Mouse (Mus musculus): ENCODE measurements around the gene Ablim1. TPM values are rescaled to one million over a fixed set of nuclear protein-coding genes. Genes with fewer than 3 reads are reported as not detected.

The Ablim1 gene
- polyA plus RNA-seq, 1 experiment: 12.2 TPM

DNA sequence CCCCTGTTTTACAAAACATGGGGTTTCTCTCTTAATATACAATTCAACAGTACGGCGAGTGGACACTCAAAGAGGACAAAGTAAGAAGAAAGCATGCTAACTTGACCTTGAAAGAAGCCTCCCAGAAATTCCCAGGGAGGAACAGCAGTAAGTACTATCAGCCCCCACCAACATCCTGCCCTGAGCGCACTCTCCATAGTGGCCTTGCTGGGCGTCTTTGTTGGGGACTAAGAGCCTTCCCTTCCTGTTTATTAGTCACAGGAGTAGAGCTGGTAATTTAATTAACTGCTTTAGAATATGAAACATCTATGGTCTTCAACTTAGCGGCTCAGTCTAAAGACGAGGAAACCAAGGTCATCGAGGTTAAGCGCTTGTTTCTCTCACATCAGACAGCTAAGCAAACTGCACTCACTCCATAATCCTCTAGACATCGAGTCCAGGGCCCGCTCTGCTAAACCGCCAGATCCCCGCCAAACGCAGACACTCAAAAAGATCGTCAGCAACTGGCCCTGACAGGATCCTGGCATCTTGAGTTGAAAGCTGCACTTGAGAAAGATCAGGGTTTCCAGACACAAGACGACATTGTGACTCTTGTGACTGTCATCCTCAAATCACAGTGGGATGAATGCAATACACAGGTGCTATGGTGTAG, 50.3 kb downstream of the Ablim1 start:
- no peak for TF ChIP-seq CTCF (IDR thresholded peaks at IDR 0.05; ENCODE audit: low read depth, low read length)
- H3K27me3 ChIP-seq (ENCODE audit: control insufficient read depth, insufficient read depth, low read length, poor library complexity, severe bottlenecking): no peaks in the 10 kb centered on the region; the same call in 1 of the 2 replicates
- H3K9me3 ChIP-seq (replicated peaks; ENCODE audit: control insufficient read depth, insufficient read depth, low read length, poor library complexity, severe bottlenecking): no peaks in the 10 kb centered on the region
- no peak overlapping the region for H3K9ac ChIP-seq (ENCODE audit: low read depth, poor library complexity, severe bottlenecking)
- H3K4me1 ChIP-seq (ENCODE audit: control insufficient read depth, insufficient read depth, low read length): peaks cover 2% of the 10 kb centered on the region
- H3K4me3 ChIP-seq (ENCODE audit: low read depth, low read length): no peak overlapping the region
- H3K27ac ChIP-seq (ENCODE audit: insufficient read depth, low read length): no peak overlapping the region
- no peaks in the 10 kb centered on the region for H3K36me3 ChIP-seq (ENCODE audit: control insufficient read depth, insufficient read depth, low read length, poor library complexity, severe bottlenecking)

DNA sequence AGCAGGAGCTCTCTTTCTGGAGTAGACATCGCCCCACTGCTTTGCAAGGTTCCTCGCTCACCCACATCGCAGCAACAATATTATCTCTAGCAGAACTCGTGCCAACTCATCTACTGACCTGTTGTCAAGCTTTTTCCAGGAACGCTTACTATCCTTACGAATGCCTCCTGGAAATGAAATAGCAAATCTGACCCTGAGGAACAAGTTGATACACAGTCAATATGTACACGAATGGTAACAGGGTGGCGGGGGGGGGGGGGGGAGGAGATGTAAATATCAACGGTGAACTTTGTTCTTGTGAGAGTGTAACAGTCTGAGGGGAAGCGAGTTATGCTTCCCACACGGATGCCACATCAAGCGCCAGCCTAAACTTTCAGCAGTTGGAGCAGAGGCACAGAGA, 56.9 kb downstream of the Ablim1 start:
- no peak overlapping the region for H3K9ac ChIP-seq (ENCODE audit: low read depth, poor library complexity, severe bottlenecking)
- TF ChIP-seq EP300 (IDR thresholded peaks at IDR 0.05; ENCODE audit: insufficient read depth, low read depth, low read length): no peak
- no peak for TF ChIP-seq POLR2A (IDR thresholded peaks at IDR 0.05; ENCODE audit: insufficient read depth, low read length)
- no peak for TF ChIP-seq CTCF (IDR thresholded peaks at IDR 0.05; ENCODE audit: low read depth, low read length)

DNA sequence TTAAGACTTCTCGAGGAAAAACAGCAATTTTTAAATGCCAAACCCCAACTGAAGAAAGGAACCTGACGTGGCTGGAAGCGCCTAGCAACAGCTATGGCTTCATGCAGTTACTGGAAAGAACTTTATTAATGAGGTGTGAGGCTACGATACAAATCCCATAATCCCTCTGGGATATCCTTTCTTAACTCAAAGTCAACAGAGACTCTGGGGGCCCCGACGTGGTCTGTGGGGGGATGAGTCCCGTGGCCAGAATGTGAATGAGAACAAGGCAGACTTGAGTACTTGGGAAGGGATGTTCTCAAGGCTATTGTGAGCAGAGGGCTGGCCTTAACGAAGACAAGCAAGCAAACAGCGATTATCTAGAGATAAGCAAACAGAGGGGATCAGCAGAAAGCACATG, 58.1 kb downstream of the Ablim1 start:
- TF ChIP-seq EP300 (IDR thresholded peaks at IDR 0.05; ENCODE audit: insufficient read depth, low read depth, low read length): no peak
- no peak for TF ChIP-seq CTCF (IDR thresholded peaks at IDR 0.05; ENCODE audit: low read depth, low read length)
- no peak for TF ChIP-seq POLR2A (IDR thresholded peaks at IDR 0.05; ENCODE audit: insufficient read depth, low read length)
- no peaks in the 10 kb centered on the region; the same call in none of the 2 replicates for H3K27me3 ChIP-seq (ENCODE audit: control insufficient read depth, insufficient read depth, low read length, poor library complexity, severe bottlenecking)
- H3K27ac ChIP-seq (ENCODE audit: insufficient read depth, low read length): no peak overlapping the region
- no peaks in the 10 kb centered on the region for H3K9me3 ChIP-seq (replicated peaks; ENCODE audit: control insufficient read depth, insufficient read depth, low read length, poor library complexity, severe bottlenecking)
- H3K4me3 ChIP-seq (ENCODE audit: low read depth, low read length): no peak overlapping the region
- H3K36me3 ChIP-seq (ENCODE audit: control insufficient read depth, insufficient read depth, low read length, poor library complexity, severe bottlenecking): no peaks in the 10 kb centered on the region
- no peaks in the 10 kb centered on the region for H3K4me1 ChIP-seq (ENCODE audit: control insufficient read depth, insufficient read depth, low read length)
- H3K9ac ChIP-seq (ENCODE audit: low read depth, poor library complexity, severe bottlenecking): no peak overlapping the region

More for the DNA sequence above, 56.9 kb downstream of the Ablim1 start:
- Histone ChIP-seq H3K36me3 (ENCODE audit: control insufficient read depth, insufficient read depth, low read length, poor library complexity, severe bottlenecking) (no peaks in the 10 kb centered on the region), H3K4me1 (ENCODE audit: control insufficient read depth, insufficient read depth, low read length) (no peaks in the 10 kb centered on the region), H3K27ac (ENCODE audit: insufficient read depth, low read length) (no peak overlapping the region), H3K4me3 (ENCODE audit: low read depth, low read length) (no peak overlapping the region), H3K27me3 (ENCODE audit: control insufficient read depth, insufficient read depth, low read length, poor library complexity, severe bottlenecking) (no peaks in the 10 kb centered on the region; the same call in none of the 2 replicates), H3K9me3 (replicated peaks; ENCODE audit: control insufficient read depth, insufficient read depth, low read length, poor library complexity, severe bottlenecking) (no peaks in the 10 kb centered on the region)

DNA sequence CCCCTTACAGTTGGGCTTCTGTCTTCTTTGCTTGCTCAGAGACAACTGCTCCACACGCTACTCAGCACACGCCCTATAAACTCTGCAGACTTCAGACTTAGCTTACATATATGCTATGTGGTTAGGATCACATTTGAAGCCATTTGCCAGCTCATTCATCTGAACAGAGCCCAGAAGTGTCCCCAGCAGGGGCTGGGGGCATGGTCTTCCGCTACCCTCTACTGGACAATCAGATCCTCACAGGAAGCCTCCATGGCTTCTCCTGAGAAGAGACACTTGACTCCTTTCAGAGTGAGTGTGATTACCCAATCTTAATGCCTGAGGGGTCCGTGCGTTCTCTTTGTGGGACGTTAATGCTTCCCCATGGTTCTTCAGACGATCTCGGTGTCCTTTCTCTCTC, 59.6 kb downstream of the Ablim1 start:
- Histone ChIP-seq H3K4me3 (ENCODE audit: low read depth, low read length) (no peak overlapping the region), H3K9me3 (replicated peaks; ENCODE audit: control insufficient read depth, insufficient read depth, low read length, poor library complexity, severe bottlenecking) (no peaks in the 10 kb centered on the region), H3K9ac (ENCODE audit: low read depth, poor library complexity, severe bottlenecking) (no peak overlapping the region), H3K27ac (ENCODE audit: insufficient read depth, low read length) (no peak overlapping the region), H3K36me3 (ENCODE audit: control insufficient read depth, insufficient read depth, low read length, poor library complexity, severe bottlenecking) (no peaks in the 10 kb centered on the region), H3K27me3 (ENCODE audit: control insufficient read depth, insufficient read depth, low read length, poor library complexity, severe bottlenecking) (no peaks in the 10 kb centered on the region; the same call in none of the 2 replicates), H3K4me1 (ENCODE audit: control insufficient read depth, insufficient read depth, low read length) (no peaks in the 10 kb centered on the region)
- TF ChIP-seq POLR2A (IDR thresholded peaks at IDR 0.05; ENCODE audit: insufficient read depth, low read length): no peak
- peak; percentile 30 for TF ChIP-seq CTCF (IDR thresholded peaks at IDR 0.05; ENCODE audit: low read depth, low read length)
- TF ChIP-seq EP300 (IDR thresholded peaks at IDR 0.05; ENCODE audit: insufficient read depth, low read depth, low read length): no peak

DNA sequence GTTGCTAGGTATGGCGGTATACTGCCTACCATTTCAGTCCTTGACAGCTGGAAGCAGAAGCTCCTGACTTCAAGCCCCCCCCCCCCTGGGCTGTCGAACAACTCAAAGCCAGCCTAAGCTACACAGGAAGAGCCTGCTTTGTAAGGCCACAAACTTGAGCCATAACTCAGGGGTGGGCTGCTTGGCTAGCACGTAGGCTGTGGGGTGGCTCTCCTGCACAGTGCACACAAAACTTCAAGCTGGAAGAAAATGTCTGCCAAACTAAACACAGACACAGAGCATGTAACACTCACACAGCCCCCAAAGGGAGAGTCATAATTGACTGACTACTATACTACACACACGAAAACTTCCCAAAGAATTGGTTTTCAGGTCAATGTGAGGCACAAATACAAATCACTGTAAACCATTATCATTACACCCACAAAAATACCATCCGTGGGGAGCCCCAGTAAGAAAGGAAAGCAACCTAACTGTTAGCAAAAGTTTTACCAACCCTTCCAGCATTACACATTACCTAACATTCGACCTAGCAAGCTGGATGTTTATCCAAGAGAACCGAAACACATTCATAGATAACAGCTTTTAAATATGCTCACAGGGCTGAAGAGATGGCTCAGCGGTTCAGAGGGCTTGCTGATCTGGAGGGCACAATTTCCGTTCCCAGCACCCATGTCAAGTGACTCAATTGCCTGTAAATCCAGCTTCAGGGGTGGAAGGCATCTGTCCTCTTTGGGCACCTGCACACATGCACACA, 61.8 kb downstream of the Ablim1 start:
- no peak overlapping the region for H3K9ac ChIP-seq (ENCODE audit: low read depth, poor library complexity, severe bottlenecking)
- H3K4me1 ChIP-seq (ENCODE audit: control insufficient read depth, insufficient read depth, low read length): no peaks in the 10 kb centered on the region
- H3K36me3 ChIP-seq (ENCODE audit: control insufficient read depth, insufficient read depth, low read length, poor library complexity, severe bottlenecking): no peaks in the 10 kb centered on the region
- TF ChIP-seq CTCF (IDR thresholded peaks at IDR 0.05; ENCODE audit: low read depth, low read length): no peak
- TF ChIP-seq POLR2A (IDR thresholded peaks at IDR 0.05; ENCODE audit: insufficient read depth, low read length): no peak
- no peak for TF ChIP-seq EP300 (IDR thresholded peaks at IDR 0.05; ENCODE audit: insufficient read depth, low read depth, low read length)
- H3K27me3 ChIP-seq (ENCODE audit: control insufficient read depth, insufficient read depth, low read length, poor library complexity, severe bottlenecking): no peaks in the 10 kb centered on the region; the same call in none of the 2 replicates
- no peak overlapping the region for H3K27ac ChIP-seq (ENCODE audit: insufficient read depth, low read length)
- H3K4me3 ChIP-seq (ENCODE audit: low read depth, low read length): no peak overlapping the region
- no peaks in the 10 kb centered on the region for H3K9me3 ChIP-seq (replicated peaks; ENCODE audit: control insufficient read depth, insufficient read depth, low read length, poor library complexity, severe bottlenecking)

DNA sequence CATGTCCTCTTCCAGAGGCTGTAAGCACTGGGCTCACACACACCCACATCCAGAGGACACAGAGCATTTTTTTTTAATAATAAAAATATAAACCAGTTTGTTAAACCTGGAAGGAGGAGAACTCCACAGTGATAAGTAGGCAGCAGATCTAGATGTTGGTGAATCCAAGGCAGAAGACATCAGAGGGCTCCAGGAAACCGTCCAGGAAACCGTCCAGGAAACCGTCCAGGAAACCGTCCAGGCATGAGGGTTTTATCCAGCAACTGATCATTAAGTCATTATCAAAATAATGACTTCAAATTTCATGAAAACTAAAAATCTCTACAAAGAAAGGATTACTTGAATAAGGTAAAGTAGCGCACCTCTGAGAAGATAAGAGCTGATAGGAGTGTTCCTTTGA, 65.9 kb downstream of the Ablim1 start:
- Histone ChIP-seq H3K9me3 (replicated peaks; ENCODE audit: control insufficient read depth, insufficient read depth, low read length, poor library complexity, severe bottlenecking) (no peaks in the 10 kb centered on the region), H3K36me3 (ENCODE audit: control insufficient read depth, insufficient read depth, low read length, poor library complexity, severe bottlenecking) (no peaks in the 10 kb centered on the region), H3K4me3 (ENCODE audit: low read depth, low read length) (no peak overlapping the region), H3K27ac (ENCODE audit: insufficient read depth, low read length) (no peak overlapping the region), H3K4me1 (ENCODE audit: control insufficient read depth, insufficient read depth, low read length) (no peaks in the 10 kb centered on the region), H3K9ac (ENCODE audit: low read depth, poor library complexity, severe bottlenecking) (no peak overlapping the region), H3K27me3 (ENCODE audit: control insufficient read depth, insufficient read depth, low read length, poor library complexity, severe bottlenecking) (no peaks in the 10 kb centered on the region)
- TF ChIP-seq CTCF (IDR thresholded peaks at IDR 0.05; ENCODE audit: low read depth, low read length): no peak
- no peak for TF ChIP-seq EP300 (IDR thresholded peaks at IDR 0.05; ENCODE audit: insufficient read depth, low read depth, low read length)
- no peak for TF ChIP-seq POLR2A (IDR thresholded peaks at IDR 0.05; ENCODE audit: insufficient read depth, low read length)
